Mouse (Mus musculus) intestine, embryonic 16.5 days (tissue): ENCODE data around the gene Zfyve26. TPM values are rescaled to one million over a fixed set of nuclear protein-coding genes. Genes with fewer than 3 reads are reported as not detected.
"Not testable (repeated sequence)": the region's sequence is repeated elsewhere in the genome, so short reads cannot be mapped to it uniquely, and the experiment has no call there.

Experiments
- ATAC-seq: fragments of 200-750 bp; cut with Nextera tagmentation; 2 replicates; pipeline ENCODE4 v1.8.0; 2017; ENCODE audit warnings: moderate TSS enrichment, moderate library complexity
- H3K27ac ChIP-seq: fragments of 300-500 bp; sonication (generic); 2 replicates; pipeline ENCODE4 v1.5.1; 2014; ENCODE audit warnings: mild to moderate bottlenecking, low read length
- H3K27me3 ChIP-seq: fragments of 300-500 bp; sonication (generic); replicated peaks from 2 replicates; pipeline ENCODE4 v1.6.1; 2014; ENCODE audit warnings: low read length, control low read depth, mixed read lengths; ENCODE audit not compliant: control insufficient read depth, insufficient read depth
- H3K36me3 ChIP-seq: fragments of 300-500 bp; sonication (generic); 2 replicates; pipeline ENCODE4 v1.6.1; 2014; ENCODE audit warnings: low read length, control low read depth; ENCODE audit not compliant: control insufficient read depth, insufficient read depth
- H3K4me1 ChIP-seq: fragments of 300-500 bp; sonication (generic); 2 replicates; pipeline ENCODE4 v1.6.1; 2014; ENCODE audit warnings: low read length, control low read depth, mixed read lengths; ENCODE audit not compliant: control insufficient read depth, insufficient read depth
- H3K4me2 ChIP-seq: fragments of 300-500 bp; sonication (generic); 2 replicates; pipeline ENCODE4 v1.6.1; 2014; ENCODE audit warnings: low read depth, low read length, control low read depth
- H3K4me3 ChIP-seq: fragments of 300-500 bp; sonication (generic); 2 replicates; pipeline ENCODE4 v1.5.1; 2014; ENCODE audit warnings: mild to moderate bottlenecking, low read length
- H3K9ac ChIP-seq: fragments of 300-500 bp; sonication (generic); 2 replicates; pipeline ENCODE4 v1.6.1; 2014; ENCODE audit warnings: low read depth, low read length
- H3K9me3 ChIP-seq: fragments of 300-500 bp; sonication (generic); 2 replicates; pipeline ENCODE4 v1.6.1; 2016; ENCODE audit warnings: low read length, control low read depth; ENCODE audit not compliant: control insufficient read depth
- WGBS: fragments of 180-500 bp; shearing (Covaris S2); extraction: QIAGEN DNeasy Blood & Tissue Kit; methylation state at CpG from one replicate; pipeline ENCODE4 v1.1.7; 2014; 5-methylcytosine and 5-hydroxymethylcytosine counted together
- polyA plus RNA-seq: library from polyadenylated mRNA; unstranded; fragments of >200 nt; fragmentation: Nextera tagmentation; extraction: Ambion mirVana; gene quantifications from 2 replicates; pipeline ENCODE4 v1.2.1, GENCODE M21; 2015

The Zfyve26 gene
- polyA plus RNA-seq, 1 experiment from 2014 or later, result 12.3 TPM

GRCm38 (mm10) chr12:79322539-79322938 is 26.4 kb upstream of the Zfyve26 start:
- H3K27me3 ChIP-seq, H3K27ac ChIP-seq, H3K4me1 ChIP-seq, H3K36me3 ChIP-seq, H3K9me3 ChIP-seq, H3K4me2 ChIP-seq, H3K9ac ChIP-seq, ATAC-seq, H3K4me3 ChIP-seq: not testable (repeated sequence)
- WGBS, result 72% methylated on average over 2 of the region's 2 CpGs

- 0 out of 2 replicates have a peak, but pooled peaks cover 7% of the 10 kb centered on the region for H3K4me1 ChIP-seq
- H3K9ac ChIP-seq, result no peak overlapping the region
- H3K9me3 ChIP-seq, result no peaks in the 10 kb centered on the region
- H3K36me3 ChIP-seq, result no peaks in the 10 kb centered on the region
- no peaks in the 10 kb centered on the region for H3K27me3 ChIP-seq
- H3K4me2 ChIP-seq, result no peak overlapping the region
- WGBS, result 79% methylated on average over 3 of the region's 5 CpGs
- ATAC-seq, result no peak
- no peak overlapping the region for H3K27ac ChIP-seq
- no peak overlapping the region for H3K4me3 ChIP-seq
Measured at GRCm38 (mm10) chr12:79320895-79321294, 24.8 kb upstream of the Zfyve26 start.

- WGBS, result 28% methylated on average over 5 of the region's 5 CpGs
- H3K4me3 ChIP-seq, result no peak overlapping the region
- H3K36me3 ChIP-seq, result no peaks in the 10 kb centered on the region
- H3K9me3 ChIP-seq, result no peaks in the 10 kb centered on the region
- no peak overlapping the region for H3K9ac ChIP-seq
- no peak overlapping the region for H3K27ac ChIP-seq
- H3K4me1 ChIP-seq, result 0 out of 2 replicates have a peak, but pooled peaks cover 7% of the 10 kb centered on the region
- H3K27me3 ChIP-seq, result no peaks in the 10 kb centered on the region
- H3K4me2 ChIP-seq, result no peak overlapping the region
- ATAC-seq, result peak; percentile 62; the same call in 1 of the 2 replicates
Measured at GRCm38 (mm10) chr12:79317339-79317738, 21.2 kb upstream of the Zfyve26 start.

- H3K27me3 ChIP-seq, result no peaks in the 10 kb centered on the region
- ATAC-seq, result peak; percentile 80
- no peak overlapping the region for H3K4me2 ChIP-seq
- no peaks in the 10 kb centered on the region for H3K36me3 ChIP-seq
- H3K27ac ChIP-seq, result no peak overlapping the region
- H3K9me3 ChIP-seq, result no peaks in the 10 kb centered on the region
- no peak overlapping the region for H3K4me3 ChIP-seq
- H3K9ac ChIP-seq, result no peak overlapping the region
- H3K4me1 ChIP-seq, result 0 out of 2 replicates have a peak, but pooled peaks cover 7% of the 10 kb centered on the region
- WGBS, result 77% methylated on average over 4 of the region's 4 CpGs
Measured at GRCm38 (mm10) chr12:79313721-79314120, 17.6 kb upstream of the Zfyve26 start.

- no peak overlapping the region for H3K4me3 ChIP-seq
- H3K9me3 ChIP-seq, result no peaks in the 10 kb centered on the region
- H3K9ac ChIP-seq, result no peak overlapping the region
- H3K36me3 ChIP-seq, result no peaks in the 10 kb centered on the region
- ATAC-seq, result 0 out of 2 replicates have a peak, but pooled peaks have one; percentile 26
- H3K4me2 ChIP-seq, result no peak overlapping the region
- H3K4me1 ChIP-seq, result 0 out of 2 replicates have a peak, but pooled peaks cover 2% of the 10 kb centered on the region
- H3K27ac ChIP-seq, result no peak overlapping the region; the same call in 1 of the 2 replicates
- no peaks in the 10 kb centered on the region for H3K27me3 ChIP-seq
- WGBS, result 36% methylated on average over 4 of the region's 4 CpGs
Measured at GRCm38 (mm10) chr12:79306013-79306412, 9.9 kb upstream of the Zfyve26 start.

- Histone ChIP-seq H3K36me3 (no peaks in the 10 kb centered on the region), H3K4me3 (no peak overlapping the region), H3K4me2 (no peak overlapping the region), H3K9ac (no peak overlapping the region), H3K27me3 (no peaks in the 10 kb centered on the region), H3K4me1 (0 out of 2 replicates have a peak, but pooled peaks cover 2% of the 10 kb centered on the region), H3K27ac (no peak overlapping the region), H3K9me3 (no peaks in the 10 kb centered on the region)
- 45% methylated on average over 1 of the region's 1 CpGs for WGBS
- ATAC-seq, result no peak
Measured at GRCm38 (mm10) chr12:79305131-79305530, 9.0 kb upstream of the Zfyve26 start.

- Histone ChIP-seq H3K9ac (no peak overlapping the region), H3K4me1 (0 out of 2 replicates have a peak, but pooled peaks cover 2% of the 10 kb centered on the region), H3K4me3 (no peak overlapping the region), H3K27ac (no peak overlapping the region), H3K4me2 (no peak overlapping the region), H3K27me3 (no peaks in the 10 kb centered on the region), H3K36me3 (no peaks in the 10 kb centered on the region), H3K9me3 (no peaks in the 10 kb centered on the region)
- 61% methylated on average over 9 of the region's 9 CpGs for WGBS
- ATAC-seq, result no peak
Measured at GRCm38 (mm10) chr12:79301802-79302201, 5.7 kb upstream of the Zfyve26 start.

- Histone ChIP-seq H3K9me3 (no peaks in the 10 kb centered on the region), H3K4me2 (peak overlapping the region; percentile 54), H3K4me1 (peaks cover 11% of the 10 kb centered on the region), H3K27me3 (no peaks in the 10 kb centered on the region), H3K36me3 (no peaks in the 10 kb centered on the region), H3K4me3 (peak overlapping the region; percentile 73), H3K27ac (no peak overlapping the region), H3K9ac (peak overlapping the region; percentile 72)
- no peak for ATAC-seq
- 13% methylated on average over 15 of the region's 15 CpGs for WGBS
Measured at GRCm38 (mm10) chr12:79297884-79298636, 2.0 kb upstream of the Zfyve26 start.

GRCm38 (mm10) chr12:79297121-79297576 is 1.0 kb upstream of the Zfyve26 start, which contains the start of gene Rad51b:
Gene Rad51b (plus strand): TSS chr12:79297282.
- peak within 1 kb of the TSS; percentile 72 for H3K27ac ChIP-seq
- H3K27me3 ChIP-seq, result no peaks in the 10 kb centered on the region
- no peaks in the 10 kb centered on the region for H3K36me3 ChIP-seq
- no peaks in the 10 kb centered on the region for H3K9me3 ChIP-seq
- H3K9ac ChIP-seq, result peak within 1 kb of the TSS; percentile 75
- peak; percentile 81 for ATAC-seq
- H3K4me3 ChIP-seq, result peak within 1 kb of the TSS; percentile 73
- H3K4me2 ChIP-seq, result peak within 1 kb of the TSS; percentile 54
- under 1% methylated on average over 21 of the region's 21 CpGs for WGBS
- H3K4me1 ChIP-seq, result peaks cover 11% of the 10 kb centered on the region
